Mouse (Mus musculus): Measurements from ENCODE around the gene Alyref. TPM values are rescaled to one million over a fixed set of nuclear protein-coding genes. Genes with fewer than 3 reads are reported as not detected.

Alyref gene
- polyA plus RNA-seq, 1 experiment from 2014 or later, result 686 TPM

- Histone ChIP-seq H3K4me1 (replicated peaks; ENCODE audit: control insufficient read depth, insufficient read depth, low read length) (peaks cover 6% of the 10 kb centered on the region), H3K9ac (ENCODE audit: low read depth, low read length) (peak overlapping the region; percentile 98), H3K27ac (ENCODE audit: low read depth, low read length) (peak overlapping the region; percentile 82), H3K36me3 (ENCODE audit: control insufficient read depth, insufficient read depth, low read length) (peaks cover 20% of the 10 kb centered on the region), H3K4me3 (ENCODE audit: low read depth, low read length) (peak overlapping the region; percentile 94), H3K27me3 (ENCODE audit: control insufficient read depth, insufficient read depth, low read length) (no peaks in the 10 kb centered on the region), H3K4me2 (replicated peaks; ENCODE audit: low read depth, low read length) (peak overlapping the region; percentile 96), H3K9me3 (ENCODE audit: control insufficient read depth, low read length) (no peaks in the 10 kb centered on the region)
- ATAC-seq (ENCODE audit: low FRiP score) (no peak), DNase-seq (ENCODE audit: low spot score) (no peak)
- WGBS, result 63% methylated on average over 7 of the region's 7 CpGs
Measured at GRCm38 (mm10) chr11:120580190-120580589, 18.0 kb downstream of the Alyref start.

- peak; percentile 92 for DNase-seq (ENCODE audit: low spot score)
- no peak for ATAC-seq (ENCODE audit: low FRiP score)
- Histone ChIP-seq H3K36me3 (ENCODE audit: control insufficient read depth, insufficient read depth, low read length) (peaks cover 19% of the 10 kb centered on the region), H3K9ac (ENCODE audit: low read depth, low read length) (peak overlapping the region; percentile 98), H3K27ac (ENCODE audit: low read depth, low read length) (peak overlapping the region; percentile 51; the same call in 1 of the 2 replicates), H3K4me3 (ENCODE audit: low read depth, low read length) (peak overlapping the region; percentile 94), H3K27me3 (ENCODE audit: control insufficient read depth, insufficient read depth, low read length) (no peaks in the 10 kb centered on the region), H3K4me2 (replicated peaks; ENCODE audit: low read depth, low read length) (peak overlapping the region; percentile 96), H3K4me1 (replicated peaks; ENCODE audit: control insufficient read depth, insufficient read depth, low read length) (peaks cover 8% of the 10 kb centered on the region), H3K9me3 (ENCODE audit: control insufficient read depth, low read length) (no peaks in the 10 kb centered on the region)
- WGBS, result 71% methylated on average over 15 of the region's 15 CpGs
Measured at GRCm38 (mm10) chr11:120579316-120580107, 18.7 kb downstream of the Alyref start.

GRCm38 (mm10) chr11:120578694-120579243 is 19.4 kb downstream of the Alyref start:
- H3K27me3 ChIP-seq (ENCODE audit: control insufficient read depth, insufficient read depth, low read length), result no peaks in the 10 kb centered on the region
- ATAC-seq (ENCODE audit: low FRiP score) (no peak), DNase-seq (ENCODE audit: low spot score) (no peak)
- H3K4me2 ChIP-seq (replicated peaks; ENCODE audit: low read depth, low read length), result no peak overlapping the region
- H3K36me3 ChIP-seq (ENCODE audit: control insufficient read depth, insufficient read depth, low read length), result peaks cover 19% of the 10 kb centered on the region
- H3K9me3 ChIP-seq (ENCODE audit: control insufficient read depth, low read length), result no peaks in the 10 kb centered on the region
- H3K9ac ChIP-seq (ENCODE audit: low read depth, low read length), result no peak overlapping the region
- no peak overlapping the region for H3K27ac ChIP-seq (ENCODE audit: low read depth, low read length)
- H3K4me1 ChIP-seq (replicated peaks; ENCODE audit: control insufficient read depth, insufficient read depth, low read length), result peaks cover 12% of the 10 kb centered on the region
- H3K4me3 ChIP-seq (ENCODE audit: low read depth, low read length), result no peak overlapping the region
- 72% methylated on average over 11 of the region's 11 CpGs for WGBS

- no peak for ATAC-seq (ENCODE audit: low FRiP score)
- DNase-seq (ENCODE audit: low spot score), result no peak
- 85% methylated on average over 10 of the region's 10 CpGs for WGBS
- H3K27me3 ChIP-seq (ENCODE audit: control insufficient read depth, insufficient read depth, low read length), result no peaks in the 10 kb centered on the region
- peaks cover 12% of the 10 kb centered on the region for H3K4me1 ChIP-seq (replicated peaks; ENCODE audit: control insufficient read depth, insufficient read depth, low read length)
- H3K27ac ChIP-seq (ENCODE audit: low read depth, low read length), result no peak overlapping the region
- peak overlapping the region; percentile 28; the same call in 1 of the 2 replicates for H3K9ac ChIP-seq (ENCODE audit: low read depth, low read length)
- H3K4me3 ChIP-seq (ENCODE audit: low read depth, low read length), result no peak overlapping the region
- no peak overlapping the region for H3K4me2 ChIP-seq (replicated peaks; ENCODE audit: low read depth, low read length)
- H3K9me3 ChIP-seq (ENCODE audit: control insufficient read depth, low read length), result no peaks in the 10 kb centered on the region
- H3K36me3 ChIP-seq (ENCODE audit: control insufficient read depth, insufficient read depth, low read length), result peaks cover 19% of the 10 kb centered on the region
Measured at GRCm38 (mm10) chr11:120578024-120578693, 20.0 kb downstream of the Alyref start.

GRCm38 (mm10) chr11:120577211-120578023 is 20.7 kb downstream of the Alyref start:
- peaks cover 12% of the 10 kb centered on the region for H3K4me1 ChIP-seq (replicated peaks; ENCODE audit: control insufficient read depth, insufficient read depth, low read length)
- no peaks in the 10 kb centered on the region for H3K27me3 ChIP-seq (ENCODE audit: control insufficient read depth, insufficient read depth, low read length)
- no peak overlapping the region for H3K4me2 ChIP-seq (replicated peaks; ENCODE audit: low read depth, low read length)
- ATAC-seq (ENCODE audit: low FRiP score) (no peak), DNase-seq (ENCODE audit: low spot score) (peak; percentile 38)
- H3K27ac ChIP-seq (ENCODE audit: low read depth, low read length), result no peak overlapping the region
- H3K9ac ChIP-seq (ENCODE audit: low read depth, low read length), result peak overlapping the region; percentile 28; the same call in 1 of the 2 replicates
- H3K36me3 ChIP-seq (ENCODE audit: control insufficient read depth, insufficient read depth, low read length), result peaks cover 19% of the 10 kb centered on the region
- no peaks in the 10 kb centered on the region for H3K9me3 ChIP-seq (ENCODE audit: control insufficient read depth, low read length)
- 85% methylated on average over 7 of the region's 7 CpGs for WGBS
- no peak overlapping the region for H3K4me3 ChIP-seq (ENCODE audit: low read depth, low read length)

GRCm38 (mm10) chr11:120576365-120576981 is 21.7 kb downstream of the Alyref start:
- Histone ChIP-seq H3K4me3 (ENCODE audit: low read depth, low read length) (no peak overlapping the region), H3K4me1 (replicated peaks; ENCODE audit: control insufficient read depth, insufficient read depth, low read length) (peaks cover 15% of the 10 kb centered on the region), H3K9me3 (ENCODE audit: control insufficient read depth, low read length) (no peaks in the 10 kb centered on the region), H3K27ac (ENCODE audit: low read depth, low read length) (no peak overlapping the region), H3K4me2 (replicated peaks; ENCODE audit: low read depth, low read length) (no peak overlapping the region), H3K9ac (ENCODE audit: low read depth, low read length) (no peak overlapping the region), H3K27me3 (ENCODE audit: control insufficient read depth, insufficient read depth, low read length) (no peaks in the 10 kb centered on the region), H3K36me3 (ENCODE audit: control insufficient read depth, insufficient read depth, low read length) (peaks cover 19% of the 10 kb centered on the region)
- no peak for DNase-seq (ENCODE audit: low spot score)
- ATAC-seq (ENCODE audit: low FRiP score), result no peak
- WGBS, result 93% methylated on average over 3 of the region's 3 CpGs

GRCm38 (mm10) chr11:120575940-120576339 is 22.2 kb downstream of the Alyref start:
- Histone ChIP-seq H3K9me3 (ENCODE audit: control insufficient read depth, low read length) (no peaks in the 10 kb centered on the region), H3K4me1 (replicated peaks; ENCODE audit: control insufficient read depth, insufficient read depth, low read length) (peaks cover 20% of the 10 kb centered on the region), H3K27ac (ENCODE audit: low read depth, low read length) (no peak overlapping the region), H3K4me3 (ENCODE audit: low read depth, low read length) (no peak overlapping the region), H3K36me3 (ENCODE audit: control insufficient read depth, insufficient read depth, low read length) (peaks cover 19% of the 10 kb centered on the region), H3K27me3 (ENCODE audit: control insufficient read depth, insufficient read depth, low read length) (no peaks in the 10 kb centered on the region), H3K4me2 (replicated peaks; ENCODE audit: low read depth, low read length) (no peak overlapping the region), H3K9ac (ENCODE audit: low read depth, low read length) (no peak overlapping the region)
- DNase-seq (ENCODE audit: low spot score), result no peak
- no peak for ATAC-seq (ENCODE audit: low FRiP score)

- no peak overlapping the region for H3K27ac ChIP-seq (ENCODE audit: low read depth, low read length)
- no peaks in the 10 kb centered on the region for H3K9me3 ChIP-seq (ENCODE audit: control insufficient read depth, low read length)
- ATAC-seq (ENCODE audit: low FRiP score), result no peak
- DNase-seq (ENCODE audit: low spot score), result no peak
- 82% methylated on average over 2 of the region's 2 CpGs for WGBS
- no peak overlapping the region for H3K4me2 ChIP-seq (replicated peaks; ENCODE audit: low read depth, low read length)
- H3K4me1 ChIP-seq (replicated peaks; ENCODE audit: control insufficient read depth, insufficient read depth, low read length), result peaks cover 17% of the 10 kb centered on the region
- H3K9ac ChIP-seq (ENCODE audit: low read depth, low read length), result no peak overlapping the region
- H3K27me3 ChIP-seq (ENCODE audit: control insufficient read depth, insufficient read depth, low read length), result no peaks in the 10 kb centered on the region
- H3K4me3 ChIP-seq (ENCODE audit: low read depth, low read length), result no peak overlapping the region
- peaks cover 21% of the 10 kb centered on the region for H3K36me3 ChIP-seq (ENCODE audit: control insufficient read depth, insufficient read depth, low read length)
Measured at GRCm38 (mm10) chr11:120575046-120575445, 23.1 kb downstream of the Alyref start.

Measured in hindbrain, embryonic 11.5 days (tissue).